Mouse (Mus musculus): Measurements from ENCODE around the gene Slfn14.

- TF ChIP-seq POLR2A (IDR thresholded peaks at IDR 0.05; ENCODE audit: borderline replicate concordance, low read depth, low read length) (no peak), CTCF (IDR thresholded peaks at IDR 0.05; ENCODE audit: low read depth, low read length) (no peak)
These were observed 32.5 kb upstream of the Slfn14 start for GRCm38 (mm10) chr11:83319048-83319447.
